In genomic region chr9:106288864-106289263, GRCm38 (mm10) we compare ENCODE assay signal across 8 mouse cellular contexts. TPM values are rescaled to one million over a fixed set of nuclear protein-coding genes. Genes with fewer than 3 reads are reported as not detected.
DNase-seq lines count a peak whose midpoint lies in the region; ATAC-seq and TF ChIP-seq lines count a peak whose summit lies in the region.
"Had no signal": no experiment of that assay in that cellular context is flagged by ENCODE, and none has a peak within 500 bp of the region (broad histone marks: within the 10 kb centered on the region; RNA-seq: fewer than 3 reads in every experiment).

No protein-coding gene starts in this region.

- TF ChIP-seq CTCF in left cerebral cortex, adult 2 months (IDR thresholded peaks at IDR 0.05), result peak; percentile 91

- intact Hi-C loops in left cerebral cortex, adult 2 months (cut with DNase I), result loop anchor here (1.0 to 2.0 kb wide), 3 partner anchors 16 to 188 kb away; partner anchors contain the start of gene Parp3

- ATAC-seq in megakaryocyte-erythroid progenitor cell, adult 5-6 weeks (replicated peaks; ENCODE audit: low FRiP score, low TSS enrichment, poor library complexity, severe bottlenecking), result peak; percentile 88

- peak overlapping the region; percentile 96 for H3K27ac ChIP-seq in left cerebral cortex, adult 2 months

- no peak overlapping the region for H3K4me3 ChIP-seq in left cerebral cortex, adult 2 months
- H3K4me3 ChIP-seq: myocyte had no signal

- peak; percentile 82 for DNase-seq in adipocyte (ENCODE audit: low spot score)
- peak; percentile 52 to 80 for DNase-seq in cerebellum, postnatal 4 days (ENCODE audit: low spot score in 2 of 2)
- peak; percentile 84 to 94 for DNase-seq in frontal cortex, postnatal 36 days (ENCODE audit: low spot score in 2 of 2)
- peak; percentile 80 for DNase-seq in induced T-regulatory cell, adult 2 months (ENCODE audit: low read depth)
- DNase-seq in left cerebral cortex, adult 2 months (ENCODE audit: extremely low spot score in 1 of 2, low spot score in 2 of 2), result peak; percentile 84
- DNase-seq in spleen, adult 12 weeks (ENCODE audit: low spot score), result peak; percentile 44

RNA-seq across cellular contexts. Expression of gene Poc1a, which starts 8.0 kb away (rescaled TPM):
- 10 to 100 TPM; 18.6 to 19.6 TPM for total RNA-seq in left cerebral cortex, adult 2 months (2021)
- 29.1 and 48.1 TPM in 2 replicates for total RNA-seq in megakaryocyte-erythroid progenitor cell, adult 5-6 weeks (2014; fragmentation: Nextera tagmentation)
- 28.1 and 40.0 TPM in 2 replicates for total RNA-seq in megakaryocyte-erythroid progenitor cell, adult 5-6 weeks (2017)

RNA-seq across cellular contexts. Expression of gene Alas1, which starts 40.4 kb away (rescaled TPM):
- total RNA-seq in left cerebral cortex, adult 2 months (2021), result 100 to 1,000 TPM; 138 to 140 TPM
- 29.5 and 45.9 TPM in 2 replicates for total RNA-seq in megakaryocyte-erythroid progenitor cell, adult 5-6 weeks (2014; fragmentation: Nextera tagmentation)
- total RNA-seq in megakaryocyte-erythroid progenitor cell, adult 5-6 weeks (2017), result 21.7 and 27.7 TPM in 2 replicates
